Mouse (Mus musculus) natural killer cell, adult 2 months (primary cell): ENCODE data around the gene Slc22a2.
"Not testable (repeated sequence)": the region's sequence is repeated elsewhere in the genome, so short reads cannot be mapped to it uniquely, and the experiment has no call there.

Source experiments
- DNase-seq, 2 experiments: peaks; one replicate each; pipeline ENCODE4 v3.0.0; 2022; ENCODE audit warnings: low spot score in 2 of 2

Gene Slc22a2

GRCm38 (mm10) chr17:12630976-12631730 is 47.2 kb downstream of the Slc22a2 start:
- no peak for DNase-seq

GRCm38 (mm10) chr17:12631771-12632600 is 48.1 kb downstream of the Slc22a2 start:
- DNase-seq: no peak

- no peak for DNase-seq
These were observed 50.9 kb downstream of the Slc22a2 start for GRCm38 (mm10) chr17:12634814-12635213.

GRCm38 (mm10) chr17:12639585-12639984 is 55.7 kb downstream of the Slc22a2 start:
- DNase-seq: no peak

GRCm38 (mm10) chr17:12641087-12641486 is 57.2 kb downstream of the Slc22a2 start:
- no peak for DNase-seq

GRCm38 (mm10) chr17:12645461-12645860 is 61.5 kb downstream of the Slc22a2 start:
- DNase-seq: no peak

- no peak for DNase-seq
These were observed 68.7 kb downstream of the Slc22a2 start for GRCm38 (mm10) chr17:12652604-12653003.

- no peak for DNase-seq
These were observed 70.1 kb downstream of the Slc22a2 start for GRCm38 (mm10) chr17:12654061-12654460.

- DNase-seq: peak; percentile 29 to 38
These were observed 71.9 kb downstream of the Slc22a2 start for GRCm38 (mm10) chr17:12655826-12656225.

GRCm38 (mm10) chr17:12658784-12659183 is 74.9 kb downstream of the Slc22a2 start:
- no peak for DNase-seq

GRCm38 (mm10) chr17:12659233-12659632 is 75.3 kb downstream of the Slc22a2 start:
- DNase-seq: no peak

GRCm38 (mm10) chr17:12660572-12661260 is 76.8 kb downstream of the Slc22a2 start:
- DNase-seq: peak in 1 of 2 experiments; percentile 28

GRCm38 (mm10) chr17:12664156-12664555 is 80.2 kb downstream of the Slc22a2 start:
- no peak for DNase-seq

GRCm38 (mm10) chr17:12668478-12669362 is 84.8 kb downstream of the Slc22a2 start:
- no peak for DNase-seq

- DNase-seq: no peak
These were observed 85.4 kb downstream of the Slc22a2 start for GRCm38 (mm10) chr17:12669363-12669679.

GRCm38 (mm10) chr17:12671029-12671605 is 87.2 kb downstream of the Slc22a2 start:
- DNase-seq: no peak

- no peak for DNase-seq
These were observed 88.4 kb downstream of the Slc22a2 start for GRCm38 (mm10) chr17:12672285-12672790.

GRCm38 (mm10) chr17:12673871-12674270 is 89.9 kb downstream of the Slc22a2 start:
- no peak for DNase-seq

- DNase-seq: not testable (repeated sequence)
These were observed 91.0 kb downstream of the Slc22a2 start for GRCm38 (mm10) chr17:12674980-12675379.

- DNase-seq: no peak
These were observed 91.7 kb downstream of the Slc22a2 start, which contains the start of gene Slc22a1 for GRCm38 (mm10) chr17:12675646-12676045. TSS of gene Slc22a1 (minus strand) at chr17:12675829.

GRCm38 (mm10) chr17:12677139-12677538 is 93.2 kb downstream of the Slc22a2 start:
- DNase-seq: no peak
